Mouse (Mus musculus): Measurements from ENCODE around the gene Wdr37. TPM values are rescaled to one million over a fixed set of nuclear protein-coding genes. Genes with fewer than 3 reads are reported as not detected.

The Wdr37 gene
- total and polyA plus RNA-seq, 3 experiments = 5.8 to 46.4 (median 34.4) TPM

Small RNA genes lying within 50 kb of the gene (microRNA-seq; reads per million reads assigned to microRNA genes)
- gene Gm22750 = 0 reads per million in 2 experiments

Other genes with a start within 250 kb of the Wdr37 start
- 100 to 1,000 TPM in 1 of 2 experiments, 10 to 100 TPM in 1; 70.8 to 157 TPM for gene Idi1, start 13.6 kb upstream of the Wdr37 start, total RNA-seq (2021)
- 7.1 and 10.4 TPM in 2 replicates for gene Idi1, start 13.6 kb upstream of the Wdr37 start, polyA plus RNA-seq (2012; rRNA removed)
- not detected for gene Gm9745, start 76.3 kb upstream of the Wdr37 start, total RNA-seq (2021)
- gene Gm9745, start 76.3 kb upstream of the Wdr37 start, polyA plus RNA-seq (2012; rRNA removed) = not detected in 2 replicates
- not detected for gene Idi2, start 81.0 kb upstream of the Wdr37 start, total RNA-seq (2021)
- not detected in 2 replicates for gene Idi2, start 81.0 kb upstream of the Wdr37 start, polyA plus RNA-seq (2012; rRNA removed)
- 10 to 100 TPM; 53.9 to 72.0 TPM for gene Gtpbp4, start 124.2 kb upstream of the Wdr37 start, total RNA-seq (2021)
- gene Gtpbp4, start 124.2 kb upstream of the Wdr37 start, polyA plus RNA-seq (2012; rRNA removed) = 1.1 and 3.6 TPM in 2 replicates
- gene Larp4b, start 222.0 kb upstream of the Wdr37 start, total RNA-seq (2021) = 10 to 100 TPM; 49.1 to 72.2 TPM
- gene Larp4b, start 222.0 kb upstream of the Wdr37 start, polyA plus RNA-seq (2012; rRNA removed) = 14.2 and 19.8 TPM in 2 replicates

Data from adrenal gland, adult 2 months (tissue).